Mouse (Mus musculus): ENCODE results near the gene Slc38a4. TPM values are rescaled to one million over a fixed set of nuclear protein-coding genes. Genes with fewer than 3 reads are reported as not detected.

The Slc38a4 gene
- polyA plus RNA-seq, 2 experiments = 24.4 to 52.7 TPM

DNA sequence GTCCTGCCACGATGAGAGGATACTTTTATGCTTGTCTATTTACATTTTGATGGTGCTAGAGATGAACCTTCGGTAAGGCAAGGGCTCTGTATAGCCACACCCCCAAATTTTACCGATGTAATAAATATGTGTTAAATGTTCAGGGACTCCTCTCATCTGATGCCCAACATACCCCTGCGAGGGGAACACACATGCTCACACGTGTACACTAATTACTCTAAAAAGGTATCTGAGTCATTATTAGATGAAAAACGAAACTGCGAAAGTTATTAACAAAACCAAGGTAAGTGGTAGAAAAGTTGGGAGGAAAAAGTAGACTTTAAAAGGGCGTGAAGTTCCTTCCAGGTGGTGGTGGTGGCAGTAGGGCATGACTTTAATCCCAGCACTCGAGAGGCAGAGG is 38.6 kb downstream of the Slc38a4 start:
- no peak for TF ChIP-seq EP300 (IDR thresholded peaks at IDR 0.05; ENCODE audit: low read depth)
- TF ChIP-seq CTCF (IDR thresholded peaks at IDR 0.05; ENCODE audit: low read depth) = no peak
- H3K9me3 ChIP-seq (ENCODE audit: control insufficient read depth, low read length) = no peaks in the 10 kb centered on the region
- H3K9ac ChIP-seq (replicated peaks) = no peak overlapping the region
- 68% methylated on average over 9 of the region's 9 CpGs for WGBS (ENCODE audit: insufficient replicate concordance)
- ATAC-seq (ENCODE audit: insufficient read depth) (no peak), DNase-seq (ENCODE audit: low read depth in 3 of 3, low spot score in 3 of 3) (no peak)
- no peak overlapping the region for H3K27ac ChIP-seq
- H3K27me3 ChIP-seq (ENCODE audit: control insufficient read depth, insufficient read depth, low read length) = no peaks in the 10 kb centered on the region
- H3K4me1 ChIP-seq (replicated peaks; ENCODE audit: control insufficient read depth in 2 of 2, insufficient read depth in 2 of 2, low read length in 1 of 2) = no peaks in the 10 kb centered on the region
- H3K4me3 ChIP-seq (ENCODE audit: insufficient read depth in 1 of 2, low read depth in 2 of 2, low read length in 2 of 2) = no peak overlapping the region
- H3K36me3 ChIP-seq (replicated peaks; ENCODE audit: control insufficient read depth, insufficient read depth, low read depth) = no peaks in the 10 kb centered on the region
- no peak overlapping the region for H3K4me2 ChIP-seq (ENCODE audit: low read depth)

- TF ChIP-seq CTCF (IDR thresholded peaks at IDR 0.05; ENCODE audit: low read depth) (no peak), EP300 (IDR thresholded peaks at IDR 0.05; ENCODE audit: low read depth) (no peak)
- WGBS (ENCODE audit: insufficient replicate concordance) = 79% methylated on average over 12 of the region's 12 CpGs
- no peak overlapping the region for H3K9ac ChIP-seq (replicated peaks)
- H3K27ac ChIP-seq = no peak overlapping the region
- no peaks in the 10 kb centered on the region for H3K27me3 ChIP-seq (ENCODE audit: control insufficient read depth, insufficient read depth, low read length)
- H3K4me1 ChIP-seq (replicated peaks; ENCODE audit: control insufficient read depth in 2 of 2, insufficient read depth in 2 of 2, low read length in 1 of 2) = peaks cover 0 to 6% of the 10 kb centered on the region in 2 experiments; a peak in 2 of 4 replicates
- no peaks in the 10 kb centered on the region for H3K36me3 ChIP-seq (replicated peaks; ENCODE audit: control insufficient read depth, insufficient read depth, low read depth)
- H3K4me3 ChIP-seq (ENCODE audit: insufficient read depth in 1 of 2, low read depth in 2 of 2, low read length in 2 of 2) = no peak overlapping the region
- no peak overlapping the region for H3K4me2 ChIP-seq (ENCODE audit: low read depth)
- ATAC-seq (ENCODE audit: insufficient read depth) (no peak), DNase-seq (ENCODE audit: low read depth in 3 of 3, low spot score in 3 of 3) (no peak)
- H3K9me3 ChIP-seq (ENCODE audit: control insufficient read depth, low read length) = no peaks in the 10 kb centered on the region
These were observed 40.6 kb downstream of the Slc38a4 start for GRCm38 (mm10) chr15:97015036-97015596.

DNA sequence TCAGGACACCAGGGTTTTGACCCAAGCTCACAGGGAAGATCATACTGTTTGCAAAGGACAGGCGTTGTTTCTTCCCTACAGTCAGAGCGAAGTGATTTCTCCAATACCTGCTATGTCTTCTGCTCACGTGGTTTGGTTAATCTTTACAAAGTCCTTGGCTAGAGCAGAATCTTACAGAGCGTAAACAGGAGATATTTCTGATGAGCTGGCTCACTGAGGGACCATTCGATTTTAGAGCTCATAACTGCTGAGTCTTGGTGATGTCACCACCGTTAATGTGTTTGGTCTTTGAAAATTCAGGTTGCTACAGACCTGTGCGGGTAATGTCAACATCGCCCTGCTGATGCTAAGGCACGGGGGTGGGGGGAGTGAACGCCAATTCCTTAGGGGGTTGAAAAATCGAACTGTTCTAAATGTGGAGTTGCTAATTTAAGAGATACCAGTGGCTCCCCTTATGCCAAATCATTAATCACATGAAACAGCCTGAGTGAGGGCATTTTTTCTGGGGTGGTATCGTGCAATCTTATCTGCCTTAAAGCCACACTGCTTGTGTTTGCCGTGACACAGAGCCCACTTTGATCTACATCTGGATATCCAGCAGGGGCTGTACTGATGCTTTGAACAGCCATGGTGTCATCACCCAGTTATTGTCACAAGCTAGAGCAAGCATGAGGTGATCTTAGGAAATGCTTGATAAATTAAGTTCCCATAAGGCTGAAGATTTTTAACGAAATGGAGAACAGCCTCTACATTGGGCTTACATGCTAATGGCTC is 44.0 kb downstream of the Slc38a4 start:
- Histone ChIP-seq H3K36me3 (replicated peaks; ENCODE audit: control insufficient read depth, insufficient read depth, low read depth) (no peaks in the 10 kb centered on the region), H3K27me3 (ENCODE audit: control insufficient read depth, insufficient read depth, low read length) (no peaks in the 10 kb centered on the region), H3K9ac (replicated peaks) (no peak overlapping the region), H3K9me3 (ENCODE audit: control insufficient read depth, low read length) (no peaks in the 10 kb centered on the region), H3K4me3 (ENCODE audit: insufficient read depth in 1 of 2, low read depth in 2 of 2, low read length in 2 of 2) (no peak overlapping the region), H3K27ac (no peak overlapping the region), H3K4me2 (ENCODE audit: low read depth) (no peak overlapping the region), H3K4me1 (replicated peaks; ENCODE audit: control insufficient read depth in 2 of 2, insufficient read depth in 2 of 2, low read length in 1 of 2) (peaks cover 0 to 6% of the 10 kb centered on the region in 2 experiments; a peak in 2 of 4 replicates)
- no peak for TF ChIP-seq EP300 (IDR thresholded peaks at IDR 0.05; ENCODE audit: low read depth)
- WGBS (ENCODE audit: insufficient replicate concordance) = 56% methylated on average over 14 of the region's 14 CpGs
- no peak for ATAC-seq (ENCODE audit: insufficient read depth)
- no peak for DNase-seq (ENCODE audit: low read depth in 3 of 3, low spot score in 3 of 3)

GRCm38 (mm10) chr15:97009271-97009670 is 46.5 kb downstream of the Slc38a4 start:
- ATAC-seq (ENCODE audit: insufficient read depth) = no peak
- Histone ChIP-seq H3K9ac (replicated peaks) (no peak overlapping the region), H3K36me3 (replicated peaks; ENCODE audit: control insufficient read depth, insufficient read depth, low read depth) (no peaks in the 10 kb centered on the region), H3K9me3 (ENCODE audit: control insufficient read depth, low read length) (no peaks in the 10 kb centered on the region), H3K27ac (no peak overlapping the region), H3K4me2 (ENCODE audit: low read depth) (no peak overlapping the region), H3K4me3 (ENCODE audit: insufficient read depth in 1 of 2, low read depth in 2 of 2, low read length in 2 of 2) (no peak overlapping the region), H3K4me1 (replicated peaks; ENCODE audit: control insufficient read depth in 2 of 2, insufficient read depth in 2 of 2, low read length in 1 of 2) (peaks cover 0 to 12% of the 10 kb centered on the region in 2 experiments; a peak in 2 of 4 replicates), H3K27me3 (ENCODE audit: control insufficient read depth, insufficient read depth, low read length) (no peaks in the 10 kb centered on the region)
- no peak for TF ChIP-seq EP300 (IDR thresholded peaks at IDR 0.05; ENCODE audit: low read depth)
- TF ChIP-seq CTCF (IDR thresholded peaks at IDR 0.05; ENCODE audit: low read depth) = no peak
- no peak for DNase-seq (ENCODE audit: low read depth in 3 of 3, low spot score in 3 of 3)
- WGBS (ENCODE audit: insufficient replicate concordance) = 72% methylated on average over 3 of the region's 3 CpGs

DNA sequence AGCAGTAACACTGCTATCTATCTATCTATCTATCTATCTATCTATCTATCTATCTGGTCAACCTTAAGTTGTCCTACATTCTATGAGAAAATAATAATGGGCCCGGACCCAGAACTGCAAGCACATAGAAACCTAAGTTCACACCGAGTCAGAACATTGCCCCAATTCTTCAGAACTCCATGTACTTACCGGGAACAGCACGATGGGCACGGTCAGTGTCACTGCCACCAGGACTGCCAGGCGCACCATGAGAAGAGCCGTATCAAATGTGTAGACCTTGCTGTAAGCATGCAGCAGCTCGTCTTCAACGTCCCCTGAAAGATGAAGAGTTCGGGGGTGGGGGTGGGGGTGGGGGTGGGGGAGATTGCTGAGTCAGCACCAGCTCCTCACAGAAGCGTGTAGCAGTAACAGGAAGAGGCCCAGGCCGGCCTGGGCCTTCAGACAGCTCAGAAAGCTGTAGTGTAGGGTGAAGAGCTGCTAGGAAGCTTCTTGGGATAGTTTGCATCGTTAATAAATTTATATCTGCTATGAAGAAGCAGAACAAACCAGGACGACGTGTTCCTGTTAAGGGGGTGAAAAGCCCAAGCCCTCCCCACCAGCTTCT is 50.0 kb downstream of the Slc38a4 start:
- H3K9ac ChIP-seq (replicated peaks) = no peak overlapping the region
- no peaks in the 10 kb centered on the region for H3K36me3 ChIP-seq (replicated peaks; ENCODE audit: control insufficient read depth, insufficient read depth, low read depth)
- H3K4me3 ChIP-seq (ENCODE audit: insufficient read depth in 1 of 2, low read depth in 2 of 2, low read length in 2 of 2) = no peak overlapping the region
- no peaks in the 10 kb centered on the region for H3K9me3 ChIP-seq (ENCODE audit: control insufficient read depth, low read length)
- H3K4me2 ChIP-seq (ENCODE audit: low read depth) = no peak overlapping the region
- WGBS (ENCODE audit: insufficient replicate concordance) = 42% methylated on average over 15 of the region's 15 CpGs
- DNase-seq (ENCODE audit: low read depth in 3 of 3, low spot score in 3 of 3) (no peak), ATAC-seq (ENCODE audit: insufficient read depth) (no peak)
- TF ChIP-seq CTCF (IDR thresholded peaks at IDR 0.05; ENCODE audit: low read depth) (no peak), EP300 (IDR thresholded peaks at IDR 0.05; ENCODE audit: low read depth) (no peak)
- H3K27ac ChIP-seq = no peak overlapping the region
- H3K4me1 ChIP-seq (replicated peaks; ENCODE audit: control insufficient read depth in 2 of 2, insufficient read depth in 2 of 2, low read length in 1 of 2) = peaks cover under 1 to 19% of the 10 kb centered on the region in 2 experiments
- H3K27me3 ChIP-seq (ENCODE audit: control insufficient read depth, insufficient read depth, low read length) = no peaks in the 10 kb centered on the region

Data from liver, embryonic 14.5 days (tissue).